Mouse (Mus musculus): ENCODE data around the gene Igfbp2.

- 0 out of 2 replicates have a peak, but pooled peaks have one; percentile 65 for TF ChIP-seq EP300 (IDR thresholded peaks at IDR 0.05; ENCODE audit: insufficient read depth, low read depth, low read length)
- peak; percentile 30 for TF ChIP-seq POLR2A (IDR thresholded peaks at IDR 0.05; ENCODE audit: insufficient read depth, low read length)
Observed at GRCm38 (mm10) chr1:72805037-72805436, 19.3 kb upstream of the Igfbp2 start.
